In genomic region chr7:133477933-133478332, GRCm38 (mm10) we compare ENCODE assay signal across 15 mouse cellular contexts.
A peak's percentile ranks its signal among the peaks of the same experiment; 100 is the strongest.
DNase-seq lines count a peak whose midpoint lies in the region; ATAC-seq lines count a peak whose summit lies in the region.
"Had no signal": no experiment of that assay in that cellular context is flagged by ENCODE, and none has a peak within 500 bp of the region (broad histone marks: within the 10 kb centered on the region; RNA-seq: fewer than 3 reads in every experiment).

No protein-coding gene starts in this region.

- peak; percentile 46 for DNase-seq in heart, adult 11 months
- DNase-seq in heart, adult 18-20 months: no peak
- DNase-seq in right cerebral cortex, postnatal 4 days: peak; percentile 60
- DNase-seq in right cerebral cortex, adult 2 months (ENCODE audit: low spot score in 2 of 2): no peak
- peak; percentile 14 for DNase-seq in c-Kit-positive CD71-positive TER-119-positive erythroid progenitor cells, embryonic 14.5 days (ENCODE audit: low spot score)
- DNase-seq in spleen, postnatal 4 days (ENCODE audit: low spot score in 2 of 2): no peak
- DNase-seq in lung, postnatal 36 days: no peak
- DNase-seq: cerebellum, adult 11-12 months; gastrocnemius, postnatal 14 days; heart, postnatal 36 days; kidney, postnatal 10 days had no signal

- ATAC-seq in neural tube, embryonic 15.5 days (ENCODE audit: low FRiP score): no peak

- H3K9me3 ChIP-seq in neural tube, embryonic 15.5 days (replicated peaks): no peaks in the 10 kb centered on the region
- H3K9me3 ChIP-seq: limb, embryonic 13.5 days; stomach, embryonic 15.5 days had no signal

- H3K27ac ChIP-seq in neural tube, embryonic 15.5 days (replicated peaks): no peak overlapping the region
- H3K27ac ChIP-seq: limb, embryonic 13.5 days; midbrain, embryonic 12.5 days; stomach, embryonic 15.5 days had no signal

- peaks cover 12% of the 10 kb centered on the region for H3K4me1 ChIP-seq in neural tube, embryonic 15.5 days
- H3K4me1 ChIP-seq: limb, embryonic 13.5 days; midbrain, embryonic 12.5 days; stomach, embryonic 15.5 days had no signal

- WGBS in neural tube, embryonic 15.5 days: 82% methylated on average over 5 of the region's 5 CpGs

- no peak overlapping the region for H3K4me2 ChIP-seq in neural tube, embryonic 15.5 days
- H3K4me2 ChIP-seq: limb, embryonic 13.5 days; midbrain, embryonic 12.5 days; stomach, embryonic 15.5 days had no signal

- no peak overlapping the region for H3K4me3 ChIP-seq in neural tube, embryonic 15.5 days (replicated peaks)
- H3K4me3 ChIP-seq: limb, embryonic 13.5 days; midbrain, embryonic 12.5 days; stomach, embryonic 15.5 days had no signal

- no peaks in the 10 kb centered on the region for H3K36me3 ChIP-seq in neural tube, embryonic 15.5 days
- H3K36me3 ChIP-seq: limb, embryonic 13.5 days; midbrain, embryonic 12.5 days; stomach, embryonic 15.5 days had no signal

- no peaks in the 10 kb centered on the region for H3K27me3 ChIP-seq in neural tube, embryonic 15.5 days (replicated peaks)
- H3K27me3 ChIP-seq: midbrain, embryonic 12.5 days; stomach, embryonic 15.5 days had no signal

- H3K9ac ChIP-seq in neural tube, embryonic 15.5 days (replicated peaks): no peak overlapping the region
- H3K9ac ChIP-seq: limb, embryonic 13.5 days; midbrain, embryonic 12.5 days; stomach, embryonic 15.5 days had no signal

Comparison
In these comparisons a context has a peak if more than half of its experiments do, and no peak if none do; other contexts are left out.
1. DNase-seq: peak in heart, adult 11 months (single experiment), right cerebral cortex, postnatal 4 days (single experiment) and c-Kit-positive CD71-positive TER-119-positive erythroid progenitor cells, embryonic 14.5 days (single experiment); none in heart, adult 18-20 months (0 of 2), right cerebral cortex, adult 2 months (0 of 2), spleen, postnatal 4 days (0 of 2) and lung, postnatal 36 days (single experiment).